Mouse (Mus musculus): ENCODE measurements around the gene Add1. TPM values are rescaled to one million over a fixed set of nuclear protein-coding genes. Genes with fewer than 3 reads are reported as not detected.
A peak's percentile ranks its signal among the peaks of the same experiment; 100 is the strongest.

Gene Add1
- polyA plus RNA-seq, 1 experiment, result 232 TPM

DNA sequence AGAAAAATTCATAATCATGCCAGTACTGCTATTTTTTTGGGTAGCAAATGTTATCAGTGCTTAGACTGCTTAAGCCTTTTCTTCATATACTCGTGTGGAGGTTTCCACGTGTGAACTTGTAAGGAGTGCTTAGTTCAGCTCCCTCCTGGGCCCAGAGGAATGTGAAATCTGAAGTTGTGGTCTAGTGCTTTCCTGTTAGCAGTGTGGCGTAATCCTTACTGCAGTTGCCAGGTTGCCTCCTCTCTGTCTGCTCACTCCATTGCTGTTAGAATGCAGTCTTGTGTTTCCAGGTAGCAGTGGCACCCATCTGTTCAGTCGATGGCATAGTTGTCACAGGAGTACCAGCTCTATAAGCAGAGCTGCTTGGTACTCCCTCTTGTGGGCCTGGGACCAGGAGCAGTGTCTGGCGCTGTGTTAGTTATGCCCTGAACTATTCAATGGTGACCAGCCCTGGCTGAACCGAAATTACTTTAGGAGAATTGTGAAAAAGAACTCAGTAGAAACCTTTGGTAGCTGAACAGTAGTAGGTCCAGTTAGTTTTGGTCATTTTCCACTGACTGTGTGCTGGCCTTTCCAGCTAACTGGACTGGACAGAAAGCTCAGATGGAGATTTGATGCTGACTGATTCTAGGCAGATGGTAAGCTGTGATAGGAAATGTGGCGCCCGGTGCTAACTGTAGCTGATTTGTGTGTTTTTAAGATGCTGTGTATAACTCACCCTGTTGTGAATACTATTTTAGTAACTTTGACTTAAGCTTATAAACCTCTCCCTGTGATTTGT is 33.8 kb downstream of the Add1 start:
- DNase-seq (ENCODE audit: low spot score), result no peak

DNA sequence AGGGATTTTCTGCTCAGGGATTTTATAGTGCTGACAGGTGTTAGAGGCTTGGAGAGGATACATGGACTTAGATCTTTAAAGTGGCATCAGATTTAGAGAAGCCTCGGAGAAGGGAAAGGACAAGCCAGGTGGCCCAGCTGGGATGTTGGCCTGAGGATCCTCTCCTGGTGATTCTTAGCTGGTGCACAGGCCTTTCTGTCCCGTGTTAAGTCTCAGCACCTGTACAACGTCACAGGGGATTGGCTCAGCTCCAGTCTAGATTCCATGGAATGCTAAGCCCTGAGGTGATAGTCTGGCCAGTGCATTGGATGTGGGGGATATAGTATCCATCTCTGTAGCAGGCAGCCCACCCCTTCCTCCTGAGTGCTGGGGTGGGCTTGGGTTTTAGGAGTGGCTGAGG is 34.8 kb downstream of the Add1 start:
- DNase-seq (ENCODE audit: low spot score), result no peak

DNA sequence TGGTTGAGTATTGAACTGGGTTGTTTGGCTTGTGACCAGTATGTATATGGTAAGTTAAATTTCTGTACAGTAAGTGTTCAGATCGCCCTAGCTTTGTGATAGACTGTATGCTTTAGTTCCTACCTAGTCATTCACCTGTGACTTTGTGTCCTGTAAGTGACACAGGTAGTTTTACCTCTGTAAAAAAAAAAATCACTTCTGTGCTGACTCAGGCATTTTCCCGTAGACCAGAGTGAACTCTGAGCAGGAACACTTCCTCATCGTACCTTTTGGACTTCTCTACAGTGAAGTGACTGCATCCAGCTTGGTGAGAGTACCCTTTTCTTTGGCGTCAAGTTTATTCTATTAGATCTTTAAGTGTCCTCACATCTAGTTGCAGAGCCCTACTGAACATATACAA is 36.5 kb downstream of the Add1 start:
- no peak for DNase-seq (ENCODE audit: low spot score)

DNA sequence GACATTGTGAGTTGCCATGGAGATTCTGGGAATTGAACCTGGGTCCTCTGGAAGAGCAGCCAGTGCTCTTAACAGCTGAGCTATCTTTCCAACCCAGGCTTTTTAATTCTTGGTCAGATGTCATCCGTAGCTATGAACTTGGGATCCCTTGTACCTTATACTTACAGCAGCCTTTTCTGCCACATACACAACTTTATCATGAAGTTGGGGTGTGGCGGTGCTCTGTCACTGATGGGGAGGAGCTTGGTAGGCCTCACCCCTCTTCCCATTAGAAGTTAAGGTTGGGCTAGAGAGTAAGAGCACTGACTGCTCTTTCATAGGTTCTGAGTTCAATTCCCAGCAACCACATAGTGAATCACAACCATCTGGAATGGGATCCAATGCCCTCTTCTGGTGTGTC is 59.5 kb downstream of the Add1 start:
- no peak for DNase-seq (ENCODE audit: low spot score)

DNA sequence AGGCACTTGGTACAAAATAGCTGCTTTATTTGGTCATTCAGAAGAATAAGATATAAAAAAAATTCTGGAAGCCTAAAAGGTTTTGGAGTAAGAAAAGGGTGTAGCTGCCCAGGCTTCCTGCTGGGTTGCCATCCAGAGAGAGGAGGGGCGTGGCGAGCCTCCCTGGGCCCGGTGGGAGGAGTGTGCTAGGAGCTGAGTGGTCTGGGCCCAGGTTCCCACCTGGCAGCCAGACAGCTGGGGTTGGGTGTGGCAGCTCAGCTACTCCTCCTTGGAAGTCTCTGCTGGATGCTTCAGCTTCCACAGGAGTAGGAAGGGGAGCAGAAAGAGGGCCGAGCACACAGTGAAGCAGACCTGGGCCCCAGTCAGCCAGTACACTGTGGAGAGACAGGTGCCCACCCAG is 60.2 kb downstream of the Add1 start:
- DNase-seq (ENCODE audit: low spot score), result no peak

DNA sequence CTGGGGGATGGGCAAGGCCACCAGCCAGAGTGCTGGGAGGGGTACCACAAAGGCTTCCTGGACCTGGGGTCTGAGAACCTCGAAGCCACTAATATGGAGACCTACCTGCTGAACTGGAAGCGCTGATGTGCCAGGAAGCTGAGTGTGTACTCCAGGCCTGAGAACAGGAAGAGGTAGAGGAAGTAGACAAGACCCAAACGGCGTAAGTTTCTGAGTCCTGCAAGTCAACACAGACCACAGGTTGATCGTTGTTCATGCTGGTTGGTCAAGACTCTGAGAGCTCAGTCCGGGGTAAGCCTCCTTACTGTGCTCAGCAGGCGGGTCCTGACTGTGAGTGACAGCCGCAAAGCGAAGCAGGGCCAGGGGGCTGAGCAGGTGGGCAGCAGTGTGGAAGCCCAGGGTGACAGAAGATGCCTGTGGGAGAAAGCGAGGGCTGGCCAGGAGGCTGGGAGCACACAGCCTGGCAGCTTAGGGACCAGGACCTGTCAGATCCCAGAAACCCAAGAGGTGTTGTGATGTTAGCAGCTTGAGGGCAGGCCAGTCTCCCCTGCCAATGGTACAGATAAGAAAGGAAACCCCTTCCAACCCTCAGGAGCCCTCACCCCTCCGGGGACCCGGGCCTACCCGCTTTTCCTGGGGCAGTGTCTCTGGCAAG is 61.4 kb downstream of the Add1 start:
- DNase-seq (ENCODE audit: low spot score), result no peak

DNA sequence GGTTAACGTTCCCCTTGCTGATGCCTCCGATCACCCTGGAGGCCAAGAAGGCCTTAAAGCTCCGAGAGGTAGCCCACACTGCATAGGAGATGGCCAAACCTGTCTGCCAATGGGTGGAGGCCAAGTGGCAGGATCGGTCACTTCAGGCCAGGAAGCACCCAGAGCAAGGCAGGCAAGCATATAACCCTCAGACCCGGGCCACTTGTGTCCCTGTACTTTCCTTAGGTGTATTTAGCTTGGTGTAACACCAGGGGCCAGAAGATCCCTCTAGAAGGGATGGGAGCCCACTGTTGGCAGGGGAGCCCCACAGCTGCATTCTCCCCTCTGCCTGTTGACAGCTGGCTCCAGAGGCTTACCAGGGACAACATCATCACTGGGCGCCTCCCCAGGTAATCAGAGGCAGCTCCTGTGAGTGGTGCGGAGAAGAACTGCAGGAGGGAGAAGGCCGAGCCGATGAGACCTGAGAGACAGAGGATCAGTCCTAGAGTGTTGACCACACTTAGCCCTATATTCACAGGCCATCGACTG is 62.3 kb downstream of the Add1 start:
- no peak for DNase-seq (ENCODE audit: low spot score)

DNA sequence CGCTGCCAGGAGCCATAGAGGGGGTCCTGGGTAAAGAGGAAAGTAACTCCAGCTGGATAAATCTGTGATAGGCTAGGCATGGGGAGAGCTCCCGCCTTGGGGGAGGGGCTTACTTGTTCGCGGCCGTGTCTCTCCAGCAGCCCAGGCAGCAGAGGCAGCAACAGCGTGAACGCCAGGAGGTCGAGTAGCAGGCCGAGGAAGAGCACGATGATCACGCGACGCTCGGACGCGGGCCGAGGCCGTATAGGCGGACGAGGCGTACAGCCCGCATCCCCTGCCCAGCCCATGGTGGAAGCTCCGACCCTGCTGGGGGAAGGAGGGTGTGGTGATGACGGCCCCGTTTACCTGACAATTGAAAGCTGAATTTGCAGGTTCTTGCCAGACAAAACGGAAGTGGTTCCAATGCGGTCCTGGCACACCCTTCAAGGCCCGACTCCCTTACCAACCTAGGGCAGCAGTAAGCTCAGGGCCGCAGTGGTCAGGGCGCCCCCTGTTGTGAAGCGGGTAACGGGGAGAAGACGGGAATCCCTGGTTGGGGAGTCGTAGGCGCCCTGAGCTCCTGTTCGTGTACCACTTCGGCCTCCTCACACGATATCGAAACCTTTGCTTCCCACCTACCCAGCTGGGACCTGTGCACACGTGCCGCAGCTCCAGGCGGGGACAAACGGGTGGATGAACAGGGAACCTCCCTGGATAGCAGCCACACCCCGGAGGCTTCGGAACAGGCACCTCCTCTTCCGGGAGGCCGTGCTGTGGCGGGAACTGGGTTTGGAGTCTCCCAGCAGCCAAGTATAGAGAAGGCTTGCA is 63.2 kb downstream of the Add1 start, which contains the start of gene Mfsd10:
Gene Mfsd10, minus strand, starts transcription at position 732 of the 807 bp plus-strand sequence.
- peak; percentile 53 for DNase-seq (ENCODE audit: low spot score)

DNA sequence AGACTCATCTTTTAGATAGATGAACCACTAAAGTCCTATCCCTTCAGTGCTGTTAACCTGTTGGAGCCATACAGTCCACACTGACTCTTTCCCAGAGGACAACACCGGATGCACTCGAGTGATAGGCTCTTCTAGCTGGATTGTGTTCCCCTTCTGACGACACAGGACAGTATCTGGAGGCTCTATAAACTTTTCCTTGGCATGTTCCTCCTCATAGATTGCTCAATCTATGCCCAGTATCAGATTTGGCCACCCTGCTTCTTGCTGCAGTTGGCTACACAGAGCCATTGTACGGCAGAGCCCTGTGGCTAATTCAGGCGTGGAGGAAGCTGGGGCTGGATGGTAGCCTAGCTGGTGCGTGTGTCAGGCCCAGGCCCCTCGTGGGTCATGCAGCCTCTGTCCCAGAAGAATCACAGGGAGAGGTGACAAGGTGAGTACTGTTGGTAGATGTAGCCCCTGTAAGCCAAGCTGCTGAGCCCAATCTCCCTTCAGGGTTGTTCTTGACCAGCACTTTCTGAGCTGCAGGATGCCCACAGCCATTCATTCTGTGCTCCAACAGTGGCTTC is 64.2 kb downstream of the Add1 start:
- no peak for DNase-seq (ENCODE audit: low spot score)

DNA sequence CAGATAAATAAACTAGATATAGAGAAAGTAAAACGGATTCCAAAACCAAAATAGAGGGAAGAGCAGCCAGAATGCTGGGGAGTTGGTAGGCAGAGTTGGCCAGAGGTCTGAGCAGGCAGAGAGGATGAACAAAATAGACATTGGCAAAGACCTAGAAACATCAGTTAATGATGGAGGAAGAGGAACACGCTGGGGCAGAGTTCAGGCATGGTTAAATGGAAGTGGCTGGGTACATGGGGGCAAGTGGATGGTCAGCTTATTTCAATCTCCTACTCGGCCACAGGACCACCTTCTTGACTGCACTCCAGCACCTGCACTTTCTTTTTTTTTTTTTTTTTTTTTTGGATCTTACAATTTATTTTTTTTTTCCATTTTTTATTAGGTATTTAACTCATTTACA is 68.5 kb downstream of the Add1 start:
- DNase-seq (ENCODE audit: low spot score), result no peak

DNA sequence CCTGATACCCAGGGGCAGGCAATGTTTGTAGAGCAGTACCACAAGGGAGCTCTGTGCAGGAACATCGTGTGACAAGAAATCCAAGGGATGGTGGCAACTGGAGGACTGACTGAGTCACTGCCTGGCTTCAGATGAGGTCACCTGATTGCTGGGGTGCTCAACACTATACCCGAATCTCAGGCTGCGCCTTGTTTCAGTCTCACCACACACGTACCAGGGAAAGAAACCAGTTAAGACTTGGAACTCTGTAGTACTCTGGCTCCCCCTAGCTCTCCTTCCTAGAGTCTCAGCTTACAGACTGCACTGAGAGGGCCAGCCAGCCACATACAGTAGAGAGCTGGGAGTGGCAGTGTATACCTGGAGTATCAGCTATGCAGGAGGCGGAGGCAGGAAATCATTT is 69.5 kb downstream of the Add1 start:
- no peak for DNase-seq (ENCODE audit: low spot score)

DNA sequence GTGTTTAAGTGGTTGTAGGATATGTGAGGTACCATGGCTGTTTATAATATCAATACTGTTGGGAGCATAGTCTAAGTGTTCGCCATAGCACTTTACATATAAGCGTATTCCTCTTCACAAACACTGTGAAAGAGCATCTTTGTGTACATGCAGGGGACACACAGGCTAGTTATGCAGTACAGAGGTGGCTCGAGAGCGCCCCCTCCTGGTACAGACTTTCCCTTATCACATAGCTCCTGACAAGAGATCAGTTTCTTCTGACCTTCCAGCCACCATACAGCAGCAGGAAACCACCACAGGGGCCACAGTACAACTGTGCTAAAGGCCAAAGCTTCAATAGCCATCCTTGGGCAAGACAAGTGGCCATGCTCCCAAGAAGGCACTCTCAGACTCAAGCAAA is 74.1 kb downstream of the Add1 start:
- DNase-seq (ENCODE audit: low spot score), result no peak

DNA sequence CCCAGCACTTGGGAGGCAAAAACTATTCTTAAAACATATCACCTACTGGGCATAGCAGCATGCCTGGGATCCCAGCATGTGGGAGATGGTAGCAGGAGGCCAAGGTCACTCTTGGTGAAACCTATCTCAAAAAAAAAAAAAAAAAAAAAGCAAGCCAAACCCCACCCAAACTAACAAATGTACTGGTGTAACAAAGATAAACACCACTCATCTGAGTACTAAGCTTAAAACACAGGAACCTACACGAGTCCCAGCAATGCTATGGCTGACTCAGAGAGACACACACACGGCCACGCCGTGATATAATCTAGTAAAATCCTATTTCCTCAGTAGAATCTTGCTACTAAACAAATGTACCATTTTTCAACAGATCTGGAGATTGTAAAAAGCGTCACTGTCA is 79.5 kb downstream of the Add1 start:
- DNase-seq (ENCODE audit: low spot score), result no peak

DNA sequence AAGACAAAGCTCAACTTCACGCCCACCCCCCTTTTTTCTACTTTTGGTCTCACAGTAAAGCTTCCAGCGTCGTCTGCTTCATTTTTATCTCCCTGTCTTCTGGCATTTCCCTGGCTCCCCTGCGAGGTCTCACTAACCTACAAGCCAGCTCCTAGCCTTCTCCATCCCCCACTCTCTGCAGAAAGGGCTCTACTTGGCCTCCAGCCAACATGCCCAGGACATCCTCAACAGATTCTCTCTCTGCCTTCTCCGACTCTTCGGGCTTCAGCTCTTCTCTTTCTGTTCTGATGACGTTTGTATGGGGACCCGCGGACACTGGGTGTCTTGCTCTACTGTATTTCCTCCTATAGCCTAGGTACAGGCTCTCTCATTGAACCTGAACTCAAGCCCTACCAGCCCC is 81.4 kb downstream of the Add1 start:
- DNase-seq (ENCODE audit: low spot score), result no peak

DNA sequence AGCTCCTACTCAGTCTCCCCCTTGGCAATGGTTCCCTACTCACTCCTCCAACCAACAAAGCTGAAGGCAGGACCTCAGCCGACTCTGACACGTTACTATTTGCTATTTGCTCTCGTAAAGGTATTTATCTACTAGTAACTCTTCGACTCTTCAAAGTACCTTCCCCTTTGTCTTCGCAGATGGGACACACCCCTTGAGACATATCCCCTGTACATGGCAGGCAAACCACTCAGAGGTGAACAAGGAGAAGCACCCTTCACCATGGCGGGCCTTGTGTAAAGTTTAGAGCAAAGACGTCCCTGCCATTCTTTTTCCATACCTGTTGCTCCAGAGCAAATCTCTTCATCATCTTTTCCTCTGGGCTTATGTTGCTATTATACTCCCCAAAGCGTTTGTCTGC is 84.1 kb downstream of the Add1 start:
- no peak for DNase-seq (ENCODE audit: low spot score)

DNA sequence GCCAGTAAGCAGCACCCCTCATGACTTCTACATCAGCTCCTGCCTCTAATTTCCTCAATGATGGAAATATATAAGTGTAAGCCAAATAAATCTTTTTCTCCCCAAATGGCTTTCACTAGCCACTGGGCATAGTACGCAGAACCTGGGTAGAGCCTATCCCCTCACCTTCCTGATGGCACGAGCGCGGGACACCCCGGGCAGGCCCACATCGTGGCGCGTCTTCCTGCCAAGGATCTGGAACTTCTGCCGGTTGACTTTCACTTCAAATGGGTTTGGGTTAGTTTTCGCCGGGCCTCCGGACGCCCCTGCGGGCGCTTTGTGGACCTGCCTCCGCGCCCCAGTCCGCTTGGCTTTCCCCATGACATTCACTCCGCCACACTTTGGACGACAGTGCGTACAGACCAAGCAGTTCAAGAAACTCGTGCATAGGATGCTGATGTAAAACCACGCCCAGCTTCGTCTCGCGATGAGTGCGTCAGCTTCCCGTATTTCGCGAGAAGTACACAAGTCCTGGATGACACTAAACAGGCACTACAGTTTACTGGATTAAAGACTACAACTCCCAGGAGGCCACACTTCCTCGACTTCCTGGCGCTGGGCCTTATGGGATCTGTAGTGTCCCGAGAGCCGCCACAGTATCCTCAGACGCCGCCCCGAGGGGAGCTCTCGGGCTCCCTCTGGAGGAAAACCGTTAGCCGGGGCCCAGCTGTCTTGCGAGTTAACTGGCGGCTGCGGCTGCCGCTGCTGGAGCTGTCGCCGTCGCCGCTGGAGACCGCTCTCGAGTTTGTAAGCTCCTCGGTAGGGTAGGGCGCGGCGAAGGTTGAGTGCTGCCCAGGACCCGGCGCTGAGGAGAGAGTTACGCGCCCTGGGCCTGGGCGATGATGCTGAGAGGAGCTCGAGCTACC is 86.5 kb downstream of the Add1 start, which contains the start of the genes Nop14 and Grk4:
Gene Nop14, minus strand, starts transcription at position 463 of the 905 bp plus-strand sequence.
Gene Grk4, plus strand, starts transcription at position 694 of the 905 bp plus-strand sequence.
- DNase-seq (ENCODE audit: low spot score), result peak; percentile 95

DNA sequence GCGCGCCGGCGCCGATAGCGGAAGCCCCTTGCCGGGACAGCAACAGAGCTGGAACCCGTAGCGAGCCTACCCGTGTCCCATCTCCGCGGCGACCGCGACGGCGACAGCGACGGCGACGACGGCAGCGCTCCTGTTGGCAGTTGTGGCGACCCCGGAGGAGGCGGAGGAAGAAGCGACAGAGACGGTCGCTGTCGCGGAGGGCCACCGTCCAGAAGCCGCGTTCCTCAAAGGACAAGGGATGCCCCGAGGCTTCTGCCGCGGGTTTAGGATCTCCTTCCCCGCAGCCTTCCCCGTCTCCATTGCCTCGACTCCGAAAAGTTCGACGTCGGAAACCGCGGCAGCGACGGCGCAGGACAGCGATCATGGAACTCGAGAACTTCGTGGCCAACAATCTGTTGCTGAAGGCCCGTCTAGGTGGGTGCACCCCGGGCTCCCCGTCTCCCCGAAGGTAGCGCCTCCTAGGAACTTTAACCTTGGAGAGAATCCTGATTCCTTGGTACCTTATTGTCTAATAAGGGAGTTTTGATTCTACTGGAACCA is 87.2 kb downstream of the Add1 start:
- no peak for DNase-seq (ENCODE audit: low spot score)

DNA sequence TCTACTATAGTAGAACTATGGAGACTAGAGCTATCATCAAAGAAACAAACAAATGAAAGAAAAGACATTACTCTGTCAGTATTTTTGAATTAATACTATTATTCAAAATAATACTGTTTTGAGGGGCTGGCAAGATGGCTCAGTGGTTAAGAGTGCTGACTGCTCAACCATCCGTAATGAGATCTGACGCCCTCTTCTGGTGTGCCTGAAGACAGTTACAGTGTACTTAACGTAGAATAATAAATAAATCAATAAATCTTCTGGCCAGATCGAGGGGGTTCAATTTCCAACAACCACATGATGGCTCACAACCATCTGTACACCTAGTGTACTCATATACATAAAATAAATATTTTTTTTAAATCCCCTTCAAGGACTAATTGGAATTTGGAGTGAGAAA is 88.4 kb downstream of the Add1 start:
- no peak for DNase-seq (ENCODE audit: low spot score)

DNA sequence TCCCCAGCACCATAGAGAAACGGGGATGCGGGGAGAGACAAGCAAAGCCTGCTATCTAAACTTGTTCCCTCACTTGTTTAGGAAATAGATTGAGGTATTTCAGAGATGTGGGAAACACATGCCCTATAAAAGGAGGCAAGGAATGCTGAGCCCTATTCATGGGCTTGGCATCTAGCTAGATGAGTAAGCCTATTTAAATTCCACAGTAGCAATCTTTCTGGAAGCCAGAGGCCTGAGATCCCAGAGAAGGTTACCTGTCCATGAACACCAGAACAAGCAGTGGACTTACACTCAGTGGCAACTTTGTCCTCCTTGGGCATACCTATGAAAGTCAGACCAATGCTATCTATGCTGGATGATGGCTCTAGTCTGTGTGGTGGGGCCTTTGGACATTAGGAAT is 89.8 kb downstream of the Add1 start:
- DNase-seq (ENCODE audit: low spot score), result no peak

DNA sequence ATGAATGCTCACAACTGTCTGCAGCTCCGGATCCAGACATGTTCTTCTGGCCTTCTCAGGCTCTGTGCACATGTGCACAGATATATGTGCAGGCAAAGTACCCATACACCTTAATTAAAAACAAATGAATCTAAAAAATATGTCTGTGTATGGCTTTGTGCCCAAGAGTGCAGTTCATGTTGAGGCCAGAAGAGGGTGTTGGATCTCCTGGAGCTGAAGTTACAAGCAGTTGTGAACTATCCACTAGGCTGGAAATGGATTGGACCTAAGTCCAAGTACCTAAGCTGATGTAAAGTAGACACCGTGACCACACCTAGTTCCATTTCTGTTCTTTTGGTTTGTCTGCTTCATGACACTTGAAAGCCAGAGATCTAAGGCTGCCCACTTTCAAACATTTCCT is 96.0 kb downstream of the Add1 start:
- no peak for DNase-seq (ENCODE audit: low spot score)

DNA sequence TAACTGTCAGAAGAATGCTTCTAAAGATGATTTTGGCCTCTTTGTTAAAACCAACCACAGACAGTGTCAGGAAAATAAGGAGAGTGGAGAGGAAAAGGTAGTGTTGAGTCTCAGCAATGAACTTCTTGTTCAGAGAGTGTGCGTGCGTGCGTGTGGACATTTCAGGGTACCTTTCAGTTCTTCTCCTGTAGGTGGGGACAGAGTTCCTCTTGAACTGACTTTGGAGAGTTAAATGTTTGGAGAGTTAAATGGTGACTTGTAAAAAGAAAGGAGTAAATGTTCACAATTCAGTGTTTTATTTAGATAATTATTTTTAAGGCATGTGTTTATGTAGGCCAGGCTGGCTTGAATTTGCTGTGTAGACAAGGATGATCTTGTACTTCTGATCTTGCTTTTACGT is 96.8 kb downstream of the Add1 start:
- no peak for DNase-seq (ENCODE audit: low spot score)

Data from urinary bladder, adult 2 months (tissue).